Mouse (Mus musculus): ENCODE data around the gene Sgce.

The Sgce gene

DNA sequence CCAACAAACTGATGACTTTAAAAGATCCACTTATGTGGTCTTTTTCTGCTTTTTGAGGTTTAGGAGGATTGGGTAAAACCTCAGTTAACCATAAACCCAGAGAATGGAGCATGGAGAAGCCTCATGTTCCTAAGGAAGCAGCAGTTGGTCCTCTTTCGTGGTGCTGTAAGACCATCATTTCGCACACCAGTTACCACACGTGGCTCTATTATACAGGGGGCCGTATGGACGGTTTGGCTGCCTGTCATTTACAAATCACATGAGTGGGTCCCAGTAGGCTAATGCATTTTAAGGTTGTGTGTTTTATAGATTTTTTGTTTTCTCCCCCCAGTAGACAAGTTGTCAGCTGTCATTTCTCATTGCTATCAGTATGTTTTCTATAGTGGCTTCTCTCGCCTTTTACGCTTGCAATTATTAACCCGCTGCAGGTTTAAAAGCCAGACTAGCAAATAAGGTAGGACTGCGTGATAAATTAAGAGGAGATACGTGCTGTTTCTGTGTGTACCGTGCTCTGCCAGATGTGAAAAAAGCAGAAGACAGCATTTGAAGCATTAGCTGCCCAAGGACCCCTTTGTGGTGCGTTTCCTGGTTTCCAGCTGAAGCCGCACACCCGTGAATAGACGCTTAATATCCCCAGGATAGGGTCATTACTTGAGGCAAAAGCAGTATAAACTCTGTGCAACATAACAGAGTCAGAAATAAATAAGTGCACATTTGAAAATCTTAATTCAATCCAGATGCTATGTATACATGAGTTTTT, 22.8 kb downstream of the Sgce start:
- no peak for DNase-seq (ENCODE audit: low spot score in 2 of 2)

DNA sequence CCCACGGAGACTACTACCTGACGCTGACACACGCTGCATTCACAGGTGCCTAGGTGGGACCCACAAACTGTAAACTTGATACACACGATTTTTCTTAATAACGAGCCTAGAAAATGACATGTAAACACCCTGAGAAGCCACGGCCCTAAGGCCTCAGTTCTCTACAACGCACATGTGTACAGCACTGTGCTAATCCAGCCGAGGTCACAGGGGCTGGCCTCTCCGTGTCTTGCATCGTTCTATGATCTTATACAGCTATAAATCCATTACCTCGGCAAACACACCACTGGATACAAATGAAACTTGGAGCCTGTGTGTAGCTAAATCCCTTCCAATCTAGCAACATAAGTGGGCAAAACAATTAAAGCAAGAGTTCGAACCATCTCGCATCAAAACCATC, 24.3 kb downstream of the Sgce start:
- no peak for DNase-seq (ENCODE audit: low spot score in 2 of 2)

DNA sequence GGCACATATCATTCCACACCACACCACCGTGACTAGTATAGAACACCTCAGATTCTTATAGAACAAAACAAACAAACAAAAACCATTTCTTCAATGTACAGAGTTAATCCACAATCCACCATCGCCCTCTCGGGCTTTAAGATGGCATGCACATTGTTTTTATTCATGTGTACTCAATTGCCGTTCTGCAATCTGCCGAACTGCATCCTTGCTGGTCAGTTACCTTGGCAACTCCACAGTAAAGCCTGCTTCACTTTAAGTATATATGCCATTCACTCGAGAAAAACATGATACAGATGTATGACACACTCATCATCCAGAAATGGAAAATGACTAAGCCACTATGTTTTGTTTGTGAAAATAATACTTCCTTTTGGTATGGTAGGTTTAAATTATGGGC, 24.9 kb downstream of the Sgce start:
- DNase-seq (ENCODE audit: low spot score in 2 of 2) = no peak

DNA sequence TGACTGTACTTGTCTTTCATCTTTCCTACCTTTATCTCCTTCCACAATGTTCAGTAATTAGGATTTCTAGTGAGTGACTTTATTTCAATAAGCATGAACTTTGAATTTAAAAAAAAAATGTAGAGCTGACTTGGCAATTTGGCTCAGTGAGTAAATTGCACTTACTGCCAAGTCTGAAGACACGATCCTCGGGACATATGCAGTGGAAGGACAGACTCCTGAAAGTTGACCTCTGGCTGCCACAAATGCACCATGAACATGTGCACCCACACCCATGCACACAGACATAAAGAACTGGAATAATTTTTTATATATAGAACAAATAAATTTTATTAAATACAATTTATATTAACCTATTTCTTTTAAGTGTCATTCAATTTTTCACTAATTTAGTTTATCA, 29.7 kb downstream of the Sgce start:
- no peak for DNase-seq (ENCODE audit: low spot score in 2 of 2)

- no peak for DNase-seq (ENCODE audit: low spot score in 2 of 2)
Measured at GRCm38 (mm10) chr6:4716171-4716570, 30.8 kb downstream of the Sgce start.

- no peak for DNase-seq (ENCODE audit: low spot score in 2 of 2)
Measured at GRCm38 (mm10) chr6:4708971-4709370, 38.0 kb downstream of the Sgce start.

DNA sequence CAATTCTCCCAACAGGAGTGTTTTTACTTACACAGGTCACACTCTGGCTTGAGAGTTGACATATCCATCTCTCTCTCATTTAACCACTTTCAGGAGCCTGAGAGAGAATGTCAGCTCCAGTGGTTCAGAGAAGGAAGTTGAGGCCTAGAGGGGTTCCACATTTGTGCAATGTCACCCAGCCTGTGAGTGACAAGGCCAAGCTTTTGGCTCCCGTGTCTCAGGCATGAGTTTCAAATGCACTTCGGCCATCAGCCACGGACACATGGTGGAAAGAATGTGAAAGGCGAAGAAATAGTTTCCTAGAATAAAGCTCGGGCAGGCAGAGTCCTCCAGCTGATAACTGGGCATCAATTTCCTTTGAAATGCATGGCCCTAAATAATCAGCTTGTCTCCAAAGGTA, 40.6 kb downstream of the Sgce start:
- DNase-seq (ENCODE audit: low spot score in 2 of 2) = no peak

- no peak for DNase-seq (ENCODE audit: low spot score in 2 of 2)
Measured at GRCm38 (mm10) chr6:4703908-4704307, 43.1 kb downstream of the Sgce start.

DNA sequence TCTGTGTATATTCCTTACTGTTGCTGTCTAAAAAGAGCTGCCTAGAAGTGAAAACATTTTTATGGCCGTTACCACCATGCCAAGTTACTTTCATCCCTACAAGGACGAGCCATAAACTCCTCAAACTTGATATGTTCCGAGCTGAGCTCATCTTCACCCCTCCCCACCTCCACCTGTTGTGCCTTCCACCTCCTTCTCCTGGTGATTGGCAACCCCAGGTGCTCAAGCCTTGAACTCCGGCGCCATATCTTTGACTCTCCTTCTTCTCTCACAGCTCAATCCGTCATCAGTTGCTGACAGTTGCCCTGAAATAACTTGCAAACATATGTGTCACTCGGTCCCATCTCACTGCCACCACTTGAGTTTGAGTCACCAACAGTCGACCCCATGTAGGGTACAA, 45.4 kb downstream of the Sgce start:
- DNase-seq (ENCODE audit: low spot score in 2 of 2) = no peak

GRCm38 (mm10) chr6:4695778-4696177, 51.2 kb downstream of the Sgce start:
- no peak for DNase-seq (ENCODE audit: low spot score in 2 of 2)

DNA sequence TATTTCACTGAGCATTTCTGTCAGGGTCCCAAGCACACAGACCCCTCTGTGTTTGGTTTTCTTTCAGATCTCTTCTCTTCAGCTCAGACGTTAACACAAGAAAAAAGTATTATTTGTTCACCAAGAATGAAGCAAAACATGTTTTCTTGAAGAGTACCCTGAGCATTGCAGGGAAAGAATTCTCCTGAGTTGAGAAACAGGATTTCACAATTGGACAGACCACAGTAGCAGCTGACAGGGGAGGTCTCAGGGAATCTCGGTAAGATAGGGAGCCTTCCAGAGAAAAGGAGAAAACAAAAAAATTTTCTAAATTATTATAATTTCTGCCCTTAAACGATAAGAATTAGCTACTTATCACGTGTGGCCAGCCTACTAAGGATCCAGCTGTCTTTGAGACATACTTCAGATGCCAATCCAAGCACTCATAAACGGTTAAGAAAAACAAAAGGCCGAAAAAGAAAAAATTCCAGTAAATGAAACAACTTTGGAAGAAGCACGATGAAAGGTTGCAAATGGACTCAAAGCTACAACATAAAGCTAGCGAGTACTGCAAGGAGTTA, 52.3 kb downstream of the Sgce start:
- DNase-seq (ENCODE audit: low spot score in 2 of 2) = no peak

DNA sequence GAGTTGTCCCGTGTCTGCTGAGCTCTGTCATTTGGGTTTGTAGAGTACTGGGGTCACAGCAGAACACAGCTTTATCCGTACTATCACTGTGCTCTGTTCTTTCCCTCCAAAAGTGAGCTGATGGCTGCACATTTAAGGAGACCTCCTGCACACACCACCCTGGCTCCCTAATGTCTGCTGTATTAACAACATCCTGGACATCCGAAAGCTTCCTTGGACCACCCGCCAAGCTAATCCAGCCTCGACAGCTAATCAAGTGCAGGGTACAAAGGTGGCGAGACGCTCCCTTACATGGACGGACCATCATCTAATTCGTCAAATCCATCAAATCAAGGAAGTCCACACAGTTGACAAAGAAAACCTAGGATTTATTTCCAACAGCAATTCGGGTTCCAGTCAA, 53.5 kb downstream of the Sgce start:
- DNase-seq (ENCODE audit: low spot score in 2 of 2) = no peak

- no peak for DNase-seq (ENCODE audit: low spot score in 2 of 2)
Measured at GRCm38 (mm10) chr6:4690438-4690837, 56.6 kb downstream of the Sgce start.

DNA sequence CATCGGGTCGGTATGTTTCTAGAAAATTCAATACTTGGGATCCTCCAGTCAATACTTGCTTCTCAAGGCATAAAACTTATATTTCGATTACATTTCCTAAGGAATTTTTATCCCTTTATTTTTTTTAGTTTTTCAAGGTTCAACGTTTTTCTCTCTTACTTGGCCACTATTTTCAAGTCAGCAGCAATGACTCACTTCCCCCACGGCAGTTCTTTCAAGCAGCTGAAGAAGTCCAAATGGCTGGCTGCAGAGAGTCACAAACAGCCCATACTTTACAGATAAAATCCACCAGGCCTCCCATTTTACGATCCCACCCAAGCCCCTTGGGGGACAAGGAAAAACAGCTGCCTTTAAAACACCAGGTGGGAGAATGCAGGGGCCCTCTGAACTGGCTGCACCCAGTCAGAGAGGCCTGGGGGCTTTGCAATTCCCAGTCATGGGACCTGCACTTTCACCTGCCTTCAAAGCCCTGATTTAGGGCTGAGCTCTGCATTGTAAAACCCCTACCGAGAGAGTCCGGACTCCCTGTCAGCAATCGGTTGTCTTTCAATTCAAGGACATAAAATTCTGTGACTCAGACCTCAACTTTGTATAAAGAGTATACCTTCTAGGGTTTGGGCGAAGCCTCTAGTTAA, 62.2 kb downstream of the Sgce start:
- DNase-seq (ENCODE audit: low spot score in 2 of 2) = no peak

DNA sequence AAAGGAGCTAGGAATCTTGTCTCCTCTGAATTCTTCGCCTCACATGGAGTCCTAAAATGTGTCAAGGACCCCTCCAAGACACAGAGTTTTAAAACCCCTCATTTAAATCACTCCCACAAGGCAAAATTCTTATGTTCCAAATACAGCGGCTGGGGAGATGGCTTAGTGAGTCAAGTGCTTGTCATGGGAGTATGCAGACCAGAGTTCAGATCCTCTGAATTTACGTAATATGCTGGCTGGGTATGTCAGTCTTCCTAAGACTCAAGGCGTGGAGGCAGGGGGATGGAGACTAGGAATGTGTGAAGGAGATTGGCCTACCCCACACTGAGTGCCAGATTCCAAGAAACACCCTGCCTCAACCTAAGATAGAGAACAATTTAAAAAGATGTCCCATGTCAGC, 66.4 kb downstream of the Sgce start:
- no peak for DNase-seq (ENCODE audit: low spot score in 2 of 2)

DNA sequence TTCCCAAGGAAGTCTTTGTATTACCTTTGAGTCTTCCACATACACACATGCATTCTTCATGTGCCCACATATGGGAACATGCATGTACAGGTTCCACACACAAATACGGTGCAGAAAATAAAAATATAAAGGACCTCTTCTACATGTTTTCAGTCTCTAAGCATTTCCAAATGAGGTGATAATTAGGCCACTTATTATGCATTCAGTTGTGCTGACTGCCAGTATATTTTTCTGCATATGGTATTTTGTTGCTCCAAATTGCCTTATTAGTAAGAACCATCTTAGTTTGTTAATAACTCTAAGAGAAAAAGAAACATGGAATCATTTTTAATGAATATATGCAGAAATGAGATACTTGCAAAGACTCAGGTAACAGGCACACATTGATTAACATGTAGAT, 67.0 kb downstream of the Sgce start:
- no peak for DNase-seq (ENCODE audit: low spot score in 2 of 2)

DNA sequence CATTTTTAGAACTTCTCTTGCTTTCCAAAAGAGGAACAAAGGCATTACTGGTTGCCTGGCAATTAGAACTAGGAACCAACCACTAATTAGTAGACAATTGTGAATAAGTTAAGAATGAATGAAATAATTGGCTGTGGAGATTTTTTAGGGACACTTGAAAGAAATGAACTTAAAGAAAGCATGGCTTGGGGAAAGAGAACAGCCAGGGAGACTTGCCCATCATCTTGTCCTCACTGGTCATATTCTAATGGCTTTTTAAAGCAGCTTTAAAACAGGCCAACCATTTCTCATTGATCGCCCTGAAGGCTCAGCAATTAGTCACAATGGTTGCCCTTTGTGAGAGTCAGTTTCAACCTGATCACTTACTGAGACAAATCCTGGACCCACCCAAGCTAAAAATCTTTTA, 69.6 kb downstream of the Sgce start:
- no peak for DNase-seq (ENCODE audit: low spot score in 2 of 2)

DNA sequence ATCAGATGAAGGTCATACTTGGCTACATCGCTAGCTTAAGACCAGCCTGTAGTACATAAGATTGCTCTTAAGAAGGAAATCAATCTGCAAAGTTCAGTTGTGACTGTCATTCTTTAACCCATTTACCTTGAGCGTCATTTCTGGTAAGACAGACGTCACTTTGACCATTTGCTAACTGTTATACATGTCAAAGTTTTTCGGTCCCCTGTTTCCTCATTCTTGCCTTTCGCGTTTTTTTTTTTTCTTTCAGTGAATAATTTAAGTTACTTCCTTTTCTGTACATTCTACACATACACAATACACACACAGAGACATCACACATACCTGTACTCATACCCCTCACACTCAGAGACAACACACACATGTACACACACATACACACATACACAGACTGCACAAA, 81.9 kb downstream of the Sgce start:
- no peak for DNase-seq (ENCODE audit: low spot score in 2 of 2)

DNA sequence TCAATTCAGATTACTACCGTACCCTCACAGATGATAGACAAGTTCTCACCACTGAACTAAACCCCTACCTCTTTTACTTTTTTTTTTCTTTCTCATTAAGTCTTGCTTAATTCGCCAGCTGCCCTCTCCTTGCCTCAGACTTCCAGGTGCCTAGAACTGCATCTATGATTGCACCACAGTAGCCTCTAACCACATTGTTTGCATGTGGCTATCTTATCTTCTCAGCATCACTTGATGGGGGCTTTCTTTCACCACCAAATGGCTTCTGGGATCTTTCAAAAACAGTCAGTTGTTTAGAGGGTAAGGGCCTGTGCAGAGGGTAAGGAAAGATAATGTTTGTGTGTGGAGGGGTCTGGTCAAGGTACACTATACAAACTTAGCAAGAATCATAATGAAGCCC, 82.7 kb downstream of the Sgce start:
- DNase-seq (ENCODE audit: low spot score in 2 of 2) = no peak

- DNase-seq (ENCODE audit: low spot score in 2 of 2) = no peak
Measured at GRCm38 (mm10) chr6:4663516-4663915, 83.5 kb downstream of the Sgce start.

- DNase-seq (ENCODE audit: low spot score in 2 of 2) = no peak
Measured at GRCm38 (mm10) chr6:4658861-4659260, 88.1 kb downstream of the Sgce start.

DNA sequence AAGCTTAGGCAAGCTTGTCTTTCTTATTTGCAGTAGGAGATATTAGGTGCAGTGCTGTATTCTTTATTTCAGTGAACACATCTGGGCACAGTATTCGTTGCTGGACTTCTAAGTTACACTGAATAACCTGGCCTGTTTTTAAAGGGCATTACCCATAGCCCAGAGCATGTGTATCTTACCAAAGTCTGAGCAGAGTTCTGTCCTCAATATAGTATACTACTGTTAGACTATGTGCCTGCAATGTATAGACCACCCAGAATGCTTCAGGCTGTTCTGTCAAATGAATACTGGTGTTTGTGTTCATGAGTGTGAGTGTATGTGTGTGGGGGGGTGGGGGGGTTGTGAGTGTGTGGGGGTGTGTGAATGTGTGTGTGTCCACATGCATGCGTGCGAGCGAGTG, 91.1 kb downstream of the Sgce start:
- DNase-seq (ENCODE audit: low spot score in 2 of 2) = no peak

DNA sequence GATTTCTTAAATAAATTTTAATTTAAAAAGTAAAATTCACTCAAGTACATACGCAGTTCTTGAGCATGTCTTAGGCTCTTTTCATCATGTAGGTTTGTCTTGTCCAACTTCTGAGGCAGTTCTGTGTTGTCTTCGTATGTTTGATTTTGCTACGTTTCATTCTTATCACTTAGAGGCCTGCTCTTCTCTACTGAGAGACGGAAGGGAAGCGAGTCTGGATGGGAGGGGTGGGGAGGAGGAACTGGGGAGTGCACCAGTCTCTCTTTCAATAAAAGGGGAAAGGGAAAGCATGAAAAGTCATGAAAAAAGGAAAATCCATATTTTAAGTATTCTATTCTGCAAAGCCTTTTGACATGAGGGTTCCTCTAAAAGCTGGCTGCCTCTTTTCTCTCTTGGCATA, 91.5 kb downstream of the Sgce start:
- no peak for DNase-seq (ENCODE audit: low spot score in 2 of 2)

All from frontal cortex, postnatal 10 days (tissue).